Mouse (Mus musculus): Measurements from ENCODE around the gene Nploc4.

Gene Nploc4

DNA sequence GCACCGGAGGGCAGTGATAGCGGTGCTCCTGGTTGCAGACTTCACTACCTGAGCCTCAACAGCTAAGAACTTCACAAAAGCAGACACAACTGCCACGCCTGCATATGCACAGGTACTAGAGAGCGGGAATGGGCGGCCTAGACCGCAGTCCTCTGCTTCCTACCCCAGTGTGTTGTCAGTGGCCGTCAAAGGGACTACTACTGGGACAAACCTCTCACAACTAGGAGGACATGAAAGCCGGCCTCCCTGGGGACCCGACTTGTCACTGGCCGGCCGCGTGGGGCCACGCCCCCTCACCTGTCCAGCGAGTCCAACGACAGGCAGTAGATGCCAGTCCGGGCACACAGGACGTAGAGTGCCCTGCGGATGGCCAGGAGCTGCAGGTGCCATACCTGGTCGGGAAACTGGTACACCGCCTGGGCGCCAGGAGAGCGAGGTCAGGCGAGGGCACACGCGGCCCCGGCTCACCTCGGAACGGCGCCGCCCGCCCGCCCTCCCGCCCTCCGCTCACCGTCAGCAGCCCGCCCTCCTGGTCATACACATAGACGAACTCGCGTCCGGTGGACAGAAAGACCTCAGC, 59.4 kb downstream of the Nploc4 start:
- DNase-seq (ENCODE audit: low spot score): peak; percentile 42

DNA sequence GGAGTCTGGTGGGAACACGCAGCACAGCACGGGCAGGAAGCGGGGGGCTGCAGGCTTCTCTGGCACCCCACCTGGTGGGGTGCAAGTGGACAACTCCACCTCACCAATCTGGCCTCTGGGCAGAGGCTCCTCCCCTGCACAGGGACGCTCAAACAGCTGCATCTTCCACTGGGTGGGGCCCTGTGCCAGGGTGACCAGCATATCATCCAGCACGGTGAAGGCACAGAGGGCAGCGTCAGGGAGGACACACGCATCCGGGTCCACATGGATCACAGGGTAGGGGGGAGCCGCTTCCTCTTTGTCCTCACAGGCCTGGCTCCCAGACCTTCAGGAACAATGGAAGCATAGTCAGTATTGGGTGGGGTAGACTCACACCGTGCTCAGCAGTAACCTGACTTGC, 60.2 kb downstream of the Nploc4 start:
- no peak for DNase-seq (ENCODE audit: low spot score)

DNA sequence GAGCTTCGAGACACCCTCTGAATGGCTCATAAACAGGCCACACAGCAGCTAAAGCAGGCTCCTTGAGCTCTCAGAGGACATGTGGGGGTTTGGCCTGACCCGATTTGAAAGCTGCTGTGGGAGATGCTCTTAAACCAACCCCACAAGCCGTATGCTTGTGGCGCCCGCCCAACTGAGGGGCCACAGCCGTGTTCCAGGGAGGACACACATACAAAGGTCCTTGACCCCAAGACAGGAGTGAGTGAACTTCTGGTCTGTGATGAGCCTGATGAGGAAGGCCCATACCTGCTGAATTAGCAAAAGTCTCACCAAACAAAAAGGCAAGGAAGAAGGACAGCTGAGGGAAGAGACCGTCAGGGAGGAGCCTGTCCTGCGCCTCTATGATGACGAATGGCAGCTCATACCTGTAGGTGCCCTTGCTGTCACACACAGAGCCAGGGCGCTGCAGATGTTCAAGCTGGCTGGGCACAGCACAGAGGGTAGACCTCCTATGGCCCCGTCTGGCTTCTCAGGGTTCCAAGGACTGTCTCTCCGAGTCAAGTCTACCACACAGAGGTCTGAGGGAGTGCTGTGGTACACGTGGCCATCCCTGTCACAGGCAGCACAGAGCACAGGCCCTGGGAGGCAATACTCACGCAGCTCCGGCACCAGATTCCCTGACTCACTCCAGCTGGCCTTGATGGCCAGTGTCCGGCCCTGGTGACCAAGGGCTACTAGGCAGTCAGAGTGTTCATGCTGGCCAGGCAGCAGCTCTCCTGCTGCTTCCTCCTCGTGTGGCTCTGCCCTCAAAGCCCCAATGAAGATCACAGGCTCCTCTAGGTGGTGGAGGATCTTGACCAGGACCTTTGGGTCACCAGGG, 61.0 kb downstream of the Nploc4 start:
- DNase-seq (ENCODE audit: low spot score): no peak

DNA sequence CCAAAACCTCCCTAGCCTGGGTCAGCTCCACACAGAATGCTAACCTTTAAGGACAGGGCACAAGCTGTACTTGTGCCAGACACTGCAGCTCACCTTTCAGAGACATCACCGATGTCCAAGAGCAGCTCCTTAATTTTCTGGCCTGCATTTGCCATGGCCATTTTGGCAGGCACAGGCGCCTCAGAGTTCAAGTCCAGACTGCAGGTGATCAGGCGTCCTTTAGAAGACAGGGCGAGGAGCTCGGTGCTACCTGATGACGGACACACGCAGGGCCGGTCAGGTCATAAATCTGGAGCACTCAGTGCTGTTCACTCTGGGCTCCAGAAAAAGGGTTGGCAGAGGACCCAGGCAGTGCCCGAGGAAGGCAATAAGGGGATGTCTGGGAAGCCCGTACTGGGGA, 62.2 kb downstream of the Nploc4 start:
- no peak for DNase-seq (ENCODE audit: low spot score)

DNA sequence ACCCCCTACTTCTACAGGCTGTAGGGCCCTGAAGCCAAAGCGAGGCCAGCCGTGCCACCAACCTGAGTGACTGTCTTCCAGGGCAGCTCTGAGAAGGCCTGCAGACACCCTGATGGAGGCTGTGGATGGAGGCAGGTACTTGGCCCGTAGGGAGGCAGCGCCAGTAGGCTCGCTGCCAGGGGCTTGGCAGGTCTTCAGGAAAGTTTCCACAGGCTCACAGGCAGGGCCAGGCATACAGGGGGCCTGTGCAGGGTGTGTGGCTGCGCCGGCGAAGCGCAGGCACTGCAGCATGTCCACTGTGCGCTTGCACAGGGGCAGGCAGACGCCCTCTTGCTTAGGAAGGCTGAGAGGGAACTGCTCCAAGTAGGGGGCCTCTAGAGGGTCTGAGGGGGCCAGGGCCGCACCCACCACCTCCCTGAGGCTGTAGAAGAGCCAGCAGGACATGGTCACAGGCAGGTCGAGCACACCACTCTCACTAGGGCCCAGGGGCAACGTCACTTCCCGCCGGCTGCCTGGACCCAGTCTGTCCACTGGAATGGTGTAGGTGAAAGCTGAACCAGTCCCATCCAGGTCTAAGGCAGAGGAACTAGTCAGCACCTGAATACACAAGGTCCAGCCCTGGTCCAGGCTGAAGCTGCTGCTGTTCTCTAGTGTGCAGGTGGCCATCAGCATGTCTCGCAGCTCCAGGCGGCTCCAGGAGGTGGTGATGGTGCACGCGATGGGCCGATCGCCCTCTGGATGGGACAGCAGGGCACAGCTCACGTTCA, 63.5 kb downstream of the Nploc4 start:
- no peak for DNase-seq (ENCODE audit: low spot score)

DNA sequence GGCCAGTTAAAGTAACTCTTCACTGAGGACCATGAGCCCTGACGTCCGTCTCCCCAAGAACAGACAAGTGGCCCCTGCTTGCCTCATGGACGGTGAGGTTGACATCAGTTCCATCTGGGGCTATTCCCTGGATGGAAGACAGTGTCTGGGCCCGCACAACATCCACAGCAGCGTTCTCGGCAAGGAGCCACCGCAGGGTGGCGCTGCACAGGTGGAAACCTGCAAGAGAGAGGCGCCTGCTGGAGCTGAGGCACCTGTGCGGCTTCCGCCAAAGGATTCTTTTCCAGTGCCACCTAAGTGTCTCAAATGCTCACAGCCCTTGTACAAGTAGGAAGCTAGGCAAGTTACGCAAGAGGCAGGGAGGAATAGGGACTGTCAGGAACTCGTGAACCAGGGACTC, 64.5 kb downstream of the Nploc4 start:
- DNase-seq (ENCODE audit: low spot score): no peak

DNA sequence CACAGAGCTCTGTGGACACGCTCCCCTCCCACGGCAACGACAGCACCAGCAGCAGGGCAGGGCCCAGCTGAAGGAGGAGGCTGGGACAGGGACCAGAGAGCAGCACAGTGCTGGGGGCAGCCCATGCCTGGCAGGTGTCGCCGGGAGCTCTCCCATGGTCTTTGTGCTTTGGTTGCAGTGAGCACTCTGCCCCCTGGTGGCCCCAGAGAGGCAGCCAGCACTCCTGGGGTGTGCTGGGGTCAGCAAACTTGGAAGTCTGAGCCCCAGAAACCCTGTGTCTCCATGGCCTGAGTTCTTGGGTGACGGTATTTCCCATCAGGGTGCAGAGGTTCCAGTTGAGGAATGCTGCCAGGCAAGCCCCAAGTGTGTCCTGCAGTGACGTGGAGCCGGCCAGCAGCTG, 67.9 kb downstream of the Nploc4 start:
- peak; percentile 64 for DNase-seq (ENCODE audit: low spot score)

DNA sequence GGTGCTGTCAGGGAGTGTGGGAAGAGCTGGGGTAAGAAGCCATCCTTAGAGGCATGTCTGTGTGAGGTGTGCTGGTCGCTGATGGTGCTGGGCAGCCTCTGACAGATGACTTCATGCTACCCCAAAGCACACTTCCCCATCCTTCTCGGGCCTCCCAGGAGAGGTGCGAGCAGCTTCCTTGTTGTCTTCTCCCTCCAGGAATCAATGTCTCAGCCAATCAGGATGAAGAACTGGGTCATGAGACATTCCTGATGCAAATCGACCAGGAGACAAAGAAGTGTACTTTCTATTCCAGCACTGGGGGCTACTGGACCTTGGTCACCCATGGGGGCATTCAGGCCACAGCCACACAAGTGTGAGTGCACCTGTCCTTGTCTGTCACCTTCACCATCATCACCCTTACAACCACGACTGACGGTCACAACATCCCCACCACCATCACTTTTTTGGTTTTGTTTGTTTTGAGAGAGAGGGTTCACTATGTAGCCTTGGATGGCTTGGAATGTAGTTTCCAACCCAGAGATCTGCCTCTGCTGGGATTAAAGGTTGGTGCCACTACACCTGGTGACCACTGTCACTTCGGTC, 71.0 kb downstream of the Nploc4 start:
- no peak for DNase-seq (ENCODE audit: low spot score)

DNA sequence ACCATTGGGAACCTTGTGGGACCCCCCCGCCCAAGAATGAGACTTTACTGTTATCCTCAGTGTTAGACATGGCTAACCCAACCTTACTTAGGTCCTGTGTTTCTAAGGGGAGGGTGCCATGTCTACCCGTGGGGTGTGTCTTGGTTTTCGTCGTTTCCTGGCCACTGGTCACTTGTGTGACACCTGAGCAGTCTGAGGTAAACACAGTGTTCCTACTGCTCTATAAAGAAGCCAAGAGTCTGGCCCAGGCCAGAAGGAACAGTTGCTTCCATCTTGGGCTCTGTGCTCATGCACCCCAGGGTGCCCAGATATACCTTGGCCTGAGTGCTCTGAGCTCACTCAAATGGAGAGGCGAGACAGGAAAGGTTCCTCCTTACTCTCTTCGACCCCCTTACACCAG, 74.6 kb downstream of the Nploc4 start:
- DNase-seq (ENCODE audit: low spot score): no peak

DNA sequence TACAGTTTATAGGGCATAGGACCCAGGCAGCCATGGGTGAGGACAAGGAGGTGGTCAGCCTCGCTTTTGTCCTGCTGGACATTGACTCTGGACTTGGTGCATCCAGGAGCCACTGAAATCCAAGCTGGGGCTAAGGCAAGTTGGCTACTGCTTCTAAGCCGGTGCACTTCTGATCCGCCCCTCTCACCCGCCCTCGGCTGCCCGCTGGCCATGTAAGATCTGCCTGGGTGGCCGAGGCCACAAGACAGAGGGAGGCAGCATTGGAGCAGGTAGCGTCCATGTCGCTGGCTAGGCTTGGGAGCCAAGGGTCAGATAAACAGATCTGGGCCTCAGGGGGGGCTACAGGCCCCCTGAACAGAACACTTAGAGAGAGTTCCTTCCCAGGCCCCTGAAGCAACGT, 76.2 kb downstream of the Nploc4 start, which contains the start of gene Fscn2:
Gene Fscn2, plus strand, starts transcription at position 240 of the 400 bp plus-strand sequence.
- no peak for DNase-seq (ENCODE audit: low spot score)

DNA sequence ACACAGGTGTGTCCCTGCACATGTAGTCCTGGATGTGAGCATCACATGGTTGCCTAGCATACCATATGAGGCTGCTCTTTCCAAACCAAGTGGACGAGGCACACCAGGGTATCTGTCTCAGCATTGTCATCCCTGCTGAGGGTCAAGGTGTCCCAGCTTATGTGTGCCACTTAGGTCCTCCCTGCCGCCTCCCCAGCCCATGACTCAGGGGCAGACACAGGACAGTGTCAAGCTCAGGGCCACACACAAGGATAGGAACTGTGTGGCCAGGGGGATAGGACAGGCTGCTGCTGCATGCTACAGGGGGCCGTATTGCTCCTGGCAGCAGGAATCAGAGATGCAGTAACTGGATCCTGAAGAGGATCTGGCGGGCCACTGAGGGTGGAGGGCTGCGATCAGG, 76.8 kb downstream of the Nploc4 start:
- no peak for DNase-seq (ENCODE audit: low spot score)

DNA sequence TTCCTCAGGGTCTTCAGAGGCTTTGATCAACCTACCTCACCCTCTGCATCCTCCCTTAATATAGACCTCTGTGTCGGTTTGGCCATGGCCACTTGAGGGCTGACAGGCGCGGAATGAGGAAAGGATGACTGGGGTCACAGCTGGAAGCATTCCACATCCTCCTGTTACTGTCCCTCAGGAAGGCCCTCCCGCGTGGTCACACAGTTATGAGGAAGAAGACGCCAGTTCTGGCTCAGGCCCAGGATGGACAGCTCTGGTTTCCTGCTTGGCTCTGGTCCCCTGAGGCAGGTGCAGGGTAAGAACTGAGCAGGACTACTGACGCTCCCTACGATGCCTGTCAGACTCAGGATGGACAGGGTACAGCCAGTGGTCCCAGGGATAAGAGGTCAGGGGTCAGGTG, 77.4 kb downstream of the Nploc4 start:
- no peak for DNase-seq (ENCODE audit: low spot score)

DNA sequence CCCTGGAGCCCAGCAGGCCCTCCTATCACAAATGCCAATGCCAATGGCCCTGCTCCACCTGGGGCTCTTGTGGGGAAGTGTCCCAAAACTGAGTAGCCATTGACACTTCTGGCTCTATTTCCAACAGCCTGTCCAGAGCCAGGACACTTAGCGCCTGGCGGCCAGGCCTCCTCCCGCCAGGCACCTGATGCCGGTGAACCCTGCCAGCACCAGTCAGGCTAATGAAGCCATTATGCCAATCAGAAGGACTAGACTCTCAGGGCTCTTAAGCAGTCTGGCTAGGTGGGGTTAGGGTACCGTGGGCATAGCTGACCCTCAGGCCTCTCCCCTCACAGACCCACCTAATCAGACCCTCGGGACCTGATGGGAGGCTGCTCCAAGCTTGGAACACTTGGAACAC, 78.1 kb downstream of the Nploc4 start:
- DNase-seq (ENCODE audit: low spot score): no peak

DNA sequence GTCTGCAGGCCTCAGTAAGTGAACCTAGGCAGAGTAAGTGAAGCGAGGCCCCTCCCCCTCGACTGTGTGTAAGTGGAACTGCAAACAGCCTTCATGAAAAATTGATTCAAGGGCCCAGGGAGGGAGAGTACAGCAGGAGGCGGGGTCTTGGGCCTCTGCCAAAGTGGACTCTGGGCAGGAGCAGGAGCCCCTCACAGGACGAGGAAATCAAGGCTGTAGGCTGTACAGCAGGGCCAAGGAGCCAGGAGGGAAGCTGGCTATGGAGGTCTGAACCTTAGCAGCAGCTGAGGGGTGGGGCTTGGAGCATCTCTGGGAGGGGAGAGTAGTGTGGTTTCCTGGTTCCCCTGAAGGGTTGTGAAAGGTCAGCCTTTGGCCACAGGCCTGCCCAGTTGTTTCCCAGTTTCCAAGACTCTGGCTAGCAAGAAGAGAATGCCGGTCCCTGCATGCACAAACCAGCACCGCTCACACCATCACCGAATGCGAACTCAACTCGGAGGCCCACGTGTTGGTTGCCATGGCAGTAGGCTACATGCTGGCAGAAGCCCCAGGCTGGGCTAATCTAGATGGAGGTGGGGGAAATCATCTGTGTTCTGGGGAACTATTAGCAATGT, 79.6 kb downstream of the Nploc4 start:
- no peak for DNase-seq (ENCODE audit: low spot score)

DNA sequence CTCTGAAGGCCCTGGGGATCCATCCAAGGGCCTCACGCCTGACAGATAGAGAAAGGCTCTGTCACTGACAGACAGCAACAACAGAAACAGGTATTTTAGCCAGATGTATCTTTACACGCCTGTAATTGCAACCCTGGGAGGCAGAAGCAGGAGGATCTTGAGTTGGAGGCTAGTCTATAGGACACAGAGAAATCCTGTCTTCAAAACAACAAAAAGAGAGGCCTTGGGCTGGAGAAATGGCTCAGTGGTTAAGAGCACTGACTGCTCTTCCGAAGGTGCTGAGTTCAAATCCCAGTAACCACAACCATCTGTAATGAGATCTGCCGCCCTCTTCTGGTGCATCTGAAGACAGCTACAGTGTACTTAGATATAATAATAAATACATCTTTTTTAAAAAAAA, 80.6 kb downstream of the Nploc4 start:
- no peak for DNase-seq (ENCODE audit: low spot score)

DNA sequence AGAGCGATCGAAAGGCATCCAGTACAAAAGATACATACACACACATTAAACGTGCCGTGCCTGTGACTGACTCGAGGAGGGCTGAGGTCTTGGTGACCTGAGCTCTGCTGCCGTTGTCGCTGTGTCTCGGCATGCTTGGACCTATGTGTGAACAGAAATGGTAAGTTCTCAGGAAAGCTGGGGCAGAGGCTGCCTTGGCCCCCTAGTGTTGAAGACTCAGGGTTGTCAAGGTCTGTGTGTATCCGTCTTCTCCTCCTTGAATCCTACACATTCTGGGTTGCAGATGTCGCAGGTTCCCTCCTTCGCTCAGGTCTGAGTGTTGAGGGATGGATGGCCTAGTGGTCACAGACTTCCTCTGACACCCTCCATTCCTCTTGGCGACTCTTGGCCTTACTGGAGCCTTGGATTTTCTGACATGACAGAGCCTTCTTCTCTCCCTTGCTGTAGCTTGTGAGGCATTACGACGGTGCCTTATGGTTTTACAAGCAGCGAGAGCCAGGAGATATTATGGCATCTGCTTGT, 81.1 kb downstream of the Nploc4 start:
- no peak for DNase-seq (ENCODE audit: low spot score)

DNA sequence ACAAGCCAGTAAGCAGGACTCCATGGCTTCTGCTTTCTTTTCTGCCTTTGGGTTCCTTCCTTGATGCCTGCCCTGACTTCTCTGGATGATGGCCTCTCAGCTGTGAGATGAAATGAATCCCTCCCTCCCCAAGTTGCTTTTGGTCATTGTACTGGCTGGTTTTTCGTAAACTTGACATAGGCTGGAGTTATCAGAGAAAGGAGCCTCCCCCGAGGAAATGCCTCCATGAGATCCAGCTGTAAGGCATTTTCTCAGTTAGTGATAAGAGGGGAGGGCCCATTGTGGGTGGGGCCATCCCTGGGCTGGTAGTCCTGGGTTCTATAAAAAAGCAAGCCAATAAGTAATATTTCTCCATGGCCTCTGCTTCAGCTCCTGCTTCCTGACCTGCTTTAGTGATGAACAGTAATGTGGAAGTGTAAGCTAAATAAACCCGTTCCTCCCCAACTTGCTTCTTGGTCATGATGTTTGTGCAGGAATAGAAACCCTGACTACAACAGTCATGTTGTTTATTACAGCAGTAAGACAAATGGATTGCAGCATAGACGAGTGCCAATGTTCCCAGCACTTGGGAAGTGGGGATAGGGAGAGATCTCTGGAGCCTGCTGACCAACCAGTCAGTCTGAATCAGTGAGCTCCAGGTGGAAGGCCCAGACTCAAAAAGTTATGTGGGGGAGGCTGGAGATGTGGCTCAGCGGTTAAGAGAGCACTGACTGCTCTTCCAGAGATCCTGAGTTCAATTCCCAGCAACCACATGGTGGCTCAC, 82.0 kb downstream of the Nploc4 start:
- DNase-seq (ENCODE audit: low spot score): no peak

DNA sequence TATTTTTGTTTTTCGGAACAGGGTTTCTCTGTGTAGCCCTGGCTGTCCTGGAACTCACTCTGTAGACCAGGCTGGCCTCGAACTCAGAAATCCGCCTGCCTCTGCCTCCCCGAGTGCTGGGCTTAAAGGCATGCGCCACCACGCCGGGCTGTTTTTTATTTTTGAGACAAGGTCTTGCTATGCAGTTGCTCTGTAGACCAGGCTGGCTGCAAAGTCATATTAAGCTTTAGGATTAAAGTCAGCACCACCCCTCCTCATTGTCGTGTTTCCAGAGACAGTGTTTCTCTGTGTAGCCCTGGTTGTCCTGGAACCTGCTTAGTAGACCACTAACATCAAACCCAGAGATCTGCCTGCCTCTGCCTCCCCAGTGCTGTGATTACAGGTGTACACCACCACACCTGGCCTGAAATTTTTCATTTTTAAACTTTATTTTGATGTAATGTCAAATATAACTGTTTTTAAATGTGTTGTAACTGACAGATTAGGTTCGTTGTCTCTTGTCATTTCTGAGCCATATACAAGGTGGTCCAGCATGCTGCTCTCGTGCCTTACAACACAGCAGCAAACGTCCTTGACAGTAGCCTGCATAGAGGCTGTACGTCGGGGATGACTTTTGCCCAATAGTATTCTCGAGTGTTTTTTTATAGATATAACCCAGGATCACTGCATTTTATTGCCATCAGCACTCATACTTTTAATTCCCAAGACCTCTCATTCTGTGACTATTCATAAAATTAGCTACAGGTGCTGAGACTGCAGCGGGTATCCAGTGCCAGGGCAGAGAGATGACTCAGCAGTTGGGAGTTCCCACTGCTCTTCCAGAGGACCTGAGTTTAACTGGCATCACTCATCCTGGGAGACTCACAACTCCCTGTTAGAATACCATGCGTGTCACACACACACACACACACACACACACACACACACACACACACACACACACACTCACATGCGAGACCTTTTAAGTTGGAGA, 82.9 kb downstream of the Nploc4 start:
- DNase-seq (ENCODE audit: low spot score): no peak

DNA sequence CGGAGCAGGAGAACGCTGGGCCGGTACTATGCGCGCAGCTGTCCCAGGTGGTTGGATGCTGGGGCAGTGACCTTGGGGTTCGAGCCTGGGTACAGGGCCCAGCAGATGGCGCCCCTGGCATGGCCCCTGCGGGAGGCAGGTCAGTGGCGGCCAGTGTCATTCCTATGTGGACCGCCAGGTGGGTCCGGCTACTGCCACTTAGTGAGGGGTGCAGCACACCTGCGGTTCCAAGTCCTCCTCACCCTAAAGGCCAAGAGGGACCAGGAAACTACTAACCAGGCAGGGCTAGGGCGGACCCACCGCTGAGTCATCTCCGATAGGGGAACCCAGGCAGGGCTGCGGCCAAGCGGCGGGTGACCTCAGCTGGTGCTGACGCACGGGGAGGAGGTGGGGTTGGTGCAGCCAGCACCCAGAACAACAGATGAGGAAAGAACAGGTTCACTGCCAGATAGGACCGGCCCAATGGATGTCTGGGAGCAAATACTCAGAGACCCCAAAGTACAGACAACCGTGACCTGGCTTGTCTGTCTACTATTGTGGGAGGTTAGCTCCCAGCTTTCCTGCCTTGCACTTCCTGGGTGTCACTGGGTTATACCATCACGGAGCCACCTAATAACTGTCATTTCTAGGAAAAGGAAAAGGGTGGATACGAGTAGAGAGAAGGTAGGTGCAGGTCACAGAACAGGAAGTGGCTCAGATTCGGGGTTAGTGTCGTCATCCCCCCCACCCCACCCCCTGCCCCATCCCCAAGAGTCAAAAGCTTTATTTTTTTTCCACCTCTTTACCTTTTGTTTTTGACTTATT, 83.8 kb downstream of the Nploc4 start:
- peak; percentile 79 for DNase-seq (ENCODE audit: low spot score)
